Mouse (Mus musculus) lung, postnatal 0 days (tissue): Measurements from ENCODE around the gene Nlrp1a. TPM values are rescaled to one million over a fixed set of nuclear protein-coding genes. Genes with fewer than 3 reads are reported as not detected.

Experiments used
- ATAC-seq: fragments of 200-750 bp; cut with Nextera tagmentation; 2 replicates; pipeline ENCODE4 v1.8.0; 2017; ENCODE audit warnings: moderate library complexity
- DNase-seq: peaks from one replicate; pipeline ENCODE4 v3.0.0-alpha.2; 2016; ENCODE audit warnings: low spot score
- H3K27ac ChIP-seq: fragments of 300-500 bp; sonication (generic); 2 replicates; pipeline ENCODE4 v1.5.1; 2014; ENCODE audit warnings: antibody characterized with exemption, mild to moderate bottlenecking, low read length, mixed read lengths
- H3K27me3 ChIP-seq: fragments of 300-500 bp; sonication (generic); replicated peaks from 2 replicates; pipeline ENCODE4 v1.6.1; 2014; ENCODE audit warnings: low read length, mixed read lengths; ENCODE audit not compliant: insufficient read depth
- H3K36me3 ChIP-seq: fragments of 300-500 bp; sonication (generic); 2 replicates; pipeline ENCODE4 v1.6.1; 2014; ENCODE audit warnings: low read length, mixed read lengths; ENCODE audit not compliant: insufficient read depth
- H3K4me1 ChIP-seq: fragments of 300-500 bp; sonication (generic); 2 replicates; pipeline ENCODE4 v1.6.1; 2014; ENCODE audit warnings: antibody characterized with exemption, low read depth, low read length, mixed read lengths; ENCODE audit not compliant: insufficient read depth
- H3K4me2 ChIP-seq: fragments of 300-500 bp; sonication (generic); replicated peaks from 2 replicates; pipeline ENCODE4 v1.6.1; 2014; ENCODE audit warnings: low read depth, mild to moderate bottlenecking, low read length, moderate library complexity, mixed read lengths
- H3K4me3 ChIP-seq: fragments of 300-500 bp; sonication (generic); 2 replicates; pipeline ENCODE4 v1.5.1; 2014; ENCODE audit warnings: low read depth, low read length
- H3K9ac ChIP-seq: fragments of 300-500 bp; sonication (generic); replicated peaks from 2 replicates; pipeline ENCODE4 v1.6.1; 2014; ENCODE audit warnings: low read depth, mild to moderate bottlenecking
- H3K9me3 ChIP-seq: fragments of 300-500 bp; sonication (generic); 2 replicates; pipeline ENCODE4 v1.6.1; 2016; ENCODE audit warnings: low read length, mixed read lengths
- CTCF ChIP-seq: IDR thresholded peaks from 2 replicates; pipeline ENCODE4 v1.5.1; 2016; ENCODE audit warnings: antibody characterized with exemption, mild to moderate bottlenecking
- EP300 ChIP-seq: IDR thresholded peaks from 2 replicates; pipeline ENCODE4 v1.6.1; 2016; ENCODE audit warnings: antibody characterized with exemption, mild to moderate bottlenecking, control low read depth
- WGBS: fragments of 180-500 bp; shearing (Covaris S2); extraction: QIAGEN DNeasy Blood & Tissue Kit; methylation state at CpG from one replicate; pipeline ENCODE4 v1.1.7; 2014; 5-methylcytosine and 5-hydroxymethylcytosine counted together
- polyA plus RNA-seq: library from polyadenylated mRNA; unstranded; fragments of >200 nt; fragmentation: Nextera tagmentation; extraction: Ambion mirVana; gene quantifications from 2 replicates; pipeline ENCODE4 v1.2.1, GENCODE M21; 2015

Nlrp1a gene
- polyA plus RNA-seq, 1 experiment from 2014 or later = 0.12 TPM

GRCm38 (mm10) chr11:71107128-71107527 is 37.4 kb downstream of the Nlrp1a start:
- no peaks in the 10 kb centered on the region for H3K27me3 ChIP-seq
- H3K27ac ChIP-seq = no peak overlapping the region
- no peaks in the 10 kb centered on the region for H3K36me3 ChIP-seq
- ATAC-seq (no peak), DNase-seq (no peak)
- H3K4me3 ChIP-seq = no peak overlapping the region
- H3K4me1 ChIP-seq = no peaks in the 10 kb centered on the region
- H3K4me2 ChIP-seq = no peak overlapping the region
- WGBS = 77% methylated on average over 2 of the region's 2 CpGs
- no peaks in the 10 kb centered on the region for H3K9me3 ChIP-seq
- no peak overlapping the region for H3K9ac ChIP-seq
- no peak for TF ChIP-seq CTCF
- TF ChIP-seq EP300 = no peak

GRCm38 (mm10) chr11:71106261-71107021 is 38.1 kb downstream of the Nlrp1a start:
- no peaks in the 10 kb centered on the region for H3K4me1 ChIP-seq
- no peak for TF ChIP-seq CTCF
- no peak for TF ChIP-seq EP300

GRCm38 (mm10) chr11:71103931-71104330 is 40.6 kb downstream of the Nlrp1a start:
- no peaks in the 10 kb centered on the region for H3K4me1 ChIP-seq
- no peak for DNase-seq
- H3K27ac ChIP-seq = no peak overlapping the region
- TF ChIP-seq EP300 (no peak), CTCF (no peak)
- ATAC-seq = no peak
- no peak overlapping the region for H3K9ac ChIP-seq
- H3K36me3 ChIP-seq = no peaks in the 10 kb centered on the region
- H3K4me3 ChIP-seq = no peak overlapping the region
- H3K9me3 ChIP-seq = no peaks in the 10 kb centered on the region
- no peak overlapping the region for H3K4me2 ChIP-seq
- no peaks in the 10 kb centered on the region for H3K27me3 ChIP-seq

More at GRCm38 (mm10) chr11:71106261-71107021, 38.1 kb downstream of the Nlrp1a start:
- Histone ChIP-seq H3K9me3 (no peaks in the 10 kb centered on the region), H3K4me3 (no peak overlapping the region), H3K4me2 (no peak overlapping the region), H3K27ac (no peak overlapping the region), H3K9ac (no peak overlapping the region), H3K27me3 (no peaks in the 10 kb centered on the region), H3K36me3 (no peaks in the 10 kb centered on the region)
- no peak for DNase-seq
- ATAC-seq = no peak

DNA sequence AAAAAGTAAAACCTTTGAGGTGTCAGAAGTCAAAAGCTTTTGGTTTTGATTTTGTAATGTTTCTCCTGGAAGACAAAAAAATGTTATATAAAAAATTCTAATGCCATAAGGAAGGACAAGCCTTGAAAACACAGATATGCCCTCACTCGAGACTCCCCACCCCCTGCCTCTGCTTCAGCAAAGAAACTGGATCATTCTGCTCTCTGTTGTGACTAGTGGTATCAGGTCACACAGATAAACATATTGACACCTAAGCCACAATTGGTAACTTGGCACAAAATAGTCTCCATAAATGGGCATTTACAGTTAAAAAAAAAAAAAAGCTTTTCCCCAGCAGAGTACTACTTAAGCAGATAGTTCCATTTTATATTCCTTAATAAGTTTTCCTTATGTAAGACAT is 68.2 kb downstream of the Nlrp1a start:
- no peaks in the 10 kb centered on the region for H3K36me3 ChIP-seq
- no peak overlapping the region for H3K27ac ChIP-seq
- no peak for DNase-seq
- no peak for ATAC-seq
- no peak overlapping the region for H3K4me2 ChIP-seq
- WGBS = 60% methylated on average over 1 of the region's 1 CpGs
- H3K9me3 ChIP-seq = no peaks in the 10 kb centered on the region
- no peaks in the 10 kb centered on the region for H3K27me3 ChIP-seq
- H3K9ac ChIP-seq = no peak overlapping the region
- H3K4me1 ChIP-seq = no peaks in the 10 kb centered on the region
- TF ChIP-seq EP300 = no peak
- no peak for TF ChIP-seq CTCF
- H3K4me3 ChIP-seq = no peak overlapping the region

- peak; percentile 64 for DNase-seq
- no peaks in the 10 kb centered on the region for H3K36me3 ChIP-seq
- H3K27ac ChIP-seq = no peak overlapping the region
- no peaks in the 10 kb centered on the region for H3K9me3 ChIP-seq
- WGBS = 0% methylated on average over 1 of the region's 1 CpGs
- no peak overlapping the region for H3K4me2 ChIP-seq
- no peaks in the 10 kb centered on the region for H3K27me3 ChIP-seq
- H3K9ac ChIP-seq = no peak overlapping the region
- TF ChIP-seq EP300 = no peak
- TF ChIP-seq CTCF = peak; percentile 79
- H3K4me1 ChIP-seq = no peaks in the 10 kb centered on the region
- no peak overlapping the region for H3K4me3 ChIP-seq
- 0 out of 2 replicates have a peak, but pooled peaks have one; percentile 35 for ATAC-seq
Measured at GRCm38 (mm10) chr11:71052554-71052953, 92.0 kb downstream of the Nlrp1a start.

Other genes with a start within 250 kb of the Nlrp1a start
- 56.6 and 58.0 TPM in 2 replicates for gene Nup88, start 174.7 kb downstream of the Nlrp1a start, polyA plus RNA-seq
- 90.4 and 97.5 TPM in 2 replicates for gene Rpain, start 174.5 kb downstream of the Nlrp1a start, polyA plus RNA-seq
- 79.6 and 83.4 TPM in 2 replicates for gene C1qbp, start 161.7 kb downstream of the Nlrp1a start, polyA plus RNA-seq
- gene Dhx33, start 140.3 kb downstream of the Nlrp1a start, polyA plus RNA-seq = 5.9 and 6.2 TPM in 2 replicates
- gene Mis12, start 125.1 kb downstream of the Nlrp1a start, polyA plus RNA-seq = 16.2 and 17.6 TPM in 2 replicates
- 63.4 and 70.7 TPM in 2 replicates for gene Derl2, start 124.9 kb downstream of the Nlrp1a start, polyA plus RNA-seq
- 20.5 and 27.0 TPM in 2 replicates for gene 6330403K07Rik, start 111.2 kb downstream of the Nlrp1a start, polyA plus RNA-seq
- gene Nlrp1b, start 86.0 kb upstream of the Nlrp1a start, polyA plus RNA-seq = 0.08 and 0.14 TPM in 2 replicates